Mouse (Mus musculus): ENCODE data around the gene Slc1a3.

Gene Slc1a3

GRCm38 (mm10) chr15:8615511-8616224 lies 94.9 kb downstream of the Slc1a3 start:
- no peak for DNase-seq (ENCODE audit: extremely low spot score, low spot score)

GRCm38 (mm10) chr15:8614701-8615100 lies 95.9 kb downstream of the Slc1a3 start:
- DNase-seq (ENCODE audit: extremely low spot score, low spot score): no peak

- DNase-seq (ENCODE audit: extremely low spot score, low spot score): no peak
Measured at GRCm38 (mm10) chr15:8605538-8606188, 104.9 kb downstream of the Slc1a3 start.

GRCm38 (mm10) chr15:8602362-8602761 lies 108.2 kb downstream of the Slc1a3 start:
- DNase-seq (ENCODE audit: extremely low spot score, low spot score): no peak

GRCm38 (mm10) chr15:8601312-8602146 lies 109.0 kb downstream of the Slc1a3 start:
- no peak for DNase-seq (ENCODE audit: extremely low spot score, low spot score)

GRCm38 (mm10) chr15:8596375-8596900 lies 114.1 kb downstream of the Slc1a3 start:
- DNase-seq (ENCODE audit: extremely low spot score, low spot score): no peak

GRCm38 (mm10) chr15:8595226-8595625 lies 115.3 kb downstream of the Slc1a3 start:
- no peak for DNase-seq (ENCODE audit: extremely low spot score, low spot score)

GRCm38 (mm10) chr15:8589503-8590116 lies 121.0 kb downstream of the Slc1a3 start:
- DNase-seq (ENCODE audit: extremely low spot score, low spot score): peak; percentile 82

- DNase-seq (ENCODE audit: extremely low spot score, low spot score): no peak
Measured at GRCm38 (mm10) chr15:8588065-8588464, 122.5 kb downstream of the Slc1a3 start.

GRCm38 (mm10) chr15:8586822-8587281 lies 123.7 kb downstream of the Slc1a3 start:
- DNase-seq (ENCODE audit: extremely low spot score, low spot score): no peak
